Mouse (Mus musculus): ENCODE data around the gene Brinp3. TPM values are rescaled to one million over a fixed set of nuclear protein-coding genes. Genes with fewer than 3 reads are reported as not detected.
"Not testable (repeated sequence)": the region's sequence is repeated elsewhere in the genome, so short reads cannot be mapped to it uniquely, and the experiment has no call there.

The Brinp3 gene
- total RNA-seq (2015; ENCODE audit: low replicate concordance) (not detected in 2 replicates), total RNA-seq (2017; ENCODE audit: low replicate concordance) (not detected in 2 replicates)

- no peak for ATAC-seq (replicated peaks; ENCODE audit: low FRiP score, poor library complexity, severe bottlenecking)
Measured at GRCm38 (mm10) chr1:146494681-146495331, at the start of gene Brinp3. Gene Brinp3, plus strand, starts transcription at chr1:146494760.

GRCm38 (mm10) chr1:146494221-146494620 is 339 bp upstream of the Brinp3 start:
- no peak for ATAC-seq (replicated peaks; ENCODE audit: low FRiP score, poor library complexity, severe bottlenecking)

- ATAC-seq (replicated peaks; ENCODE audit: low FRiP score, poor library complexity, severe bottlenecking): no peak
Measured at GRCm38 (mm10) chr1:146495386-146495785, 826 bp downstream of the Brinp3 start.

GRCm38 (mm10) chr1:146497381-146498081 is 3.0 kb downstream of the Brinp3 start:
- ATAC-seq (replicated peaks; ENCODE audit: low FRiP score, poor library complexity, severe bottlenecking): no peak

GRCm38 (mm10) chr1:146498085-146498779 is 3.7 kb downstream of the Brinp3 start:
- no peak for ATAC-seq (replicated peaks; ENCODE audit: low FRiP score, poor library complexity, severe bottlenecking)

GRCm38 (mm10) chr1:146498780-146499114 is 4.2 kb downstream of the Brinp3 start:
- ATAC-seq (replicated peaks; ENCODE audit: low FRiP score, poor library complexity, severe bottlenecking): no peak

- no peak for ATAC-seq (replicated peaks; ENCODE audit: low FRiP score, poor library complexity, severe bottlenecking)
Measured at GRCm38 (mm10) chr1:146515377-146515776, 20.8 kb downstream of the Brinp3 start.

- ATAC-seq (replicated peaks; ENCODE audit: low FRiP score, poor library complexity, severe bottlenecking): no peak
Measured at GRCm38 (mm10) chr1:146523727-146524573, 29.4 kb downstream of the Brinp3 start.

GRCm38 (mm10) chr1:146528572-146528971 is 34.0 kb downstream of the Brinp3 start:
- ATAC-seq (replicated peaks; ENCODE audit: low FRiP score, poor library complexity, severe bottlenecking): no peak

- no peak for ATAC-seq (replicated peaks; ENCODE audit: low FRiP score, poor library complexity, severe bottlenecking)
Measured at GRCm38 (mm10) chr1:146546847-146547428, 52.4 kb downstream of the Brinp3 start.

- ATAC-seq (replicated peaks; ENCODE audit: low FRiP score, poor library complexity, severe bottlenecking): no peak
Measured at GRCm38 (mm10) chr1:146556982-146557381, 62.4 kb downstream of the Brinp3 start.

GRCm38 (mm10) chr1:146562144-146562543 is 67.6 kb downstream of the Brinp3 start:
- no peak for ATAC-seq (replicated peaks; ENCODE audit: low FRiP score, poor library complexity, severe bottlenecking)

- no peak for ATAC-seq (replicated peaks; ENCODE audit: low FRiP score, poor library complexity, severe bottlenecking)
Measured at GRCm38 (mm10) chr1:146584181-146584580, 89.6 kb downstream of the Brinp3 start.

GRCm38 (mm10) chr1:146632895-146633294 is 138.3 kb downstream of the Brinp3 start:
- ATAC-seq (replicated peaks; ENCODE audit: low FRiP score, poor library complexity, severe bottlenecking): no peak

- ATAC-seq (replicated peaks; ENCODE audit: low FRiP score, poor library complexity, severe bottlenecking): no peak
Measured at GRCm38 (mm10) chr1:146657214-146657613, 162.7 kb downstream of the Brinp3 start.

GRCm38 (mm10) chr1:146700724-146701123 is 206.2 kb downstream of the Brinp3 start:
- no peak for ATAC-seq (replicated peaks; ENCODE audit: low FRiP score, poor library complexity, severe bottlenecking)

GRCm38 (mm10) chr1:146719556-146719955 is 225.0 kb downstream of the Brinp3 start:
- no peak for ATAC-seq (replicated peaks; ENCODE audit: low FRiP score, poor library complexity, severe bottlenecking)

GRCm38 (mm10) chr1:146724784-146725513 is 230.4 kb downstream of the Brinp3 start:
- not testable (repeated sequence) for ATAC-seq (replicated peaks; ENCODE audit: low FRiP score, poor library complexity, severe bottlenecking)

- ATAC-seq (replicated peaks; ENCODE audit: low FRiP score, poor library complexity, severe bottlenecking): no peak
Measured at GRCm38 (mm10) chr1:146751066-146751465, 256.5 kb downstream of the Brinp3 start.

Data from erythroblast, adult 5-6 weeks (primary cell).